Mouse (Mus musculus) splenic B cell, adult 2 months (primary cell): ENCODE results near the gene Pold4.
"Not testable (repeated sequence)": the region's sequence is repeated elsewhere in the genome, so short reads cannot be mapped to it uniquely, and the experiment has no call there.

Experiments
- DNase-seq: peaks from one replicate; pipeline ENCODE4 v3.0.0-alpha.2; 2011; ENCODE audit warnings: low read depth, low spot score
- H3K27me3 ChIP-seq: 2 replicates; pipeline ENCODE4 v1.6.1; 2012; ENCODE audit warnings: mild to moderate bottlenecking, low read length, moderate library complexity, mixed read lengths; ENCODE audit not compliant: control insufficient read depth, poor library complexity, insufficient read depth, severe bottlenecking
- H3K36me3 ChIP-seq: 2 replicates; pipeline ENCODE4 v1.6.1; 2012; ENCODE audit warnings: mild to moderate bottlenecking, low read length, moderate library complexity, mixed read lengths; ENCODE audit not compliant: control insufficient read depth, poor library complexity, insufficient read depth, severe bottlenecking

Pold4 gene

GRCm38 (mm10) chr19:4230415-4230814 is 1.3 kb upstream of the Pold4 start:
- H3K27me3 ChIP-seq: no peaks in the 10 kb centered on the region
- DNase-seq: no peak
- H3K36me3 ChIP-seq: peaks cover 2% of the 10 kb centered on the region; the same call in 1 of the 2 replicates

GRCm38 (mm10) chr19:4232186-4232572 is 480 bp downstream of the Pold4 start:
- peaks cover 2% of the 10 kb centered on the region; the same call in 1 of the 2 replicates for H3K36me3 ChIP-seq
- H3K27me3 ChIP-seq: no peaks in the 10 kb centered on the region
- DNase-seq: peak; percentile 74

- DNase-seq: no peak
- H3K27me3 ChIP-seq: no peaks in the 10 kb centered on the region
- peaks cover 2% of the 10 kb centered on the region; the same call in 1 of the 2 replicates for H3K36me3 ChIP-seq
These were observed 952 bp downstream of the Pold4 start for GRCm38 (mm10) chr19:4232651-4233050.

GRCm38 (mm10) chr19:4234548-4234947 is 2.8 kb downstream of the Pold4 start:
- Histone ChIP-seq H3K36me3 (peaks cover 2% of the 10 kb centered on the region; the same call in 1 of the 2 replicates), H3K27me3 (no peaks in the 10 kb centered on the region)

GRCm38 (mm10) chr19:4240247-4240668 is 8.6 kb downstream of the Pold4 start:
- Histone ChIP-seq H3K27me3 (no peaks in the 10 kb centered on the region), H3K36me3 (no peaks in the 10 kb centered on the region)
- DNase-seq: no peak

More at GRCm38 (mm10) chr19:4234548-4234947, 2.8 kb downstream of the Pold4 start:
- no peak for DNase-seq

GRCm38 (mm10) chr19:4242416-4242815 is 10.7 kb downstream of the Pold4 start:
- DNase-seq: peak; percentile 63
- H3K36me3 ChIP-seq: no peaks in the 10 kb centered on the region

GRCm38 (mm10) chr19:4244775-4245174 is 13.1 kb downstream of the Pold4 start:
- no peak for DNase-seq
- Histone ChIP-seq H3K36me3 (no peaks in the 10 kb centered on the region), H3K27me3 (no peaks in the 10 kb centered on the region)

More at GRCm38 (mm10) chr19:4242416-4242815, 10.7 kb downstream of the Pold4 start:
- H3K27me3 ChIP-seq: no peaks in the 10 kb centered on the region

GRCm38 (mm10) chr19:4247010-4247409 is 15.3 kb downstream of the Pold4 start:
- Histone ChIP-seq H3K36me3 (no peaks in the 10 kb centered on the region), H3K27me3 (no peaks in the 10 kb centered on the region)
- peak; percentile 66 for DNase-seq

- not testable (repeated sequence) for H3K27me3 ChIP-seq, DNase-seq, H3K36me3 ChIP-seq
These were observed 17.0 kb downstream of the Pold4 start for GRCm38 (mm10) chr19:4248683-4249082.

GRCm38 (mm10) chr19:4254230-4254629 is 22.5 kb downstream of the Pold4 start:
- DNase-seq: no peak
- Histone ChIP-seq H3K27me3 (no peaks in the 10 kb centered on the region), H3K36me3 (no peaks in the 10 kb centered on the region)

GRCm38 (mm10) chr19:4255583-4256162 is 24.0 kb downstream of the Pold4 start:
- peak; percentile 54 for DNase-seq
- no peaks in the 10 kb centered on the region for H3K36me3 ChIP-seq

GRCm38 (mm10) chr19:4257216-4257896 is 25.7 kb downstream of the Pold4 start:
- Histone ChIP-seq H3K36me3 (no peaks in the 10 kb centered on the region), H3K27me3 (no peaks in the 10 kb centered on the region)
- DNase-seq: peak; percentile 97

More at GRCm38 (mm10) chr19:4255583-4256162, 24.0 kb downstream of the Pold4 start:
- H3K27me3 ChIP-seq: no peaks in the 10 kb centered on the region

- Histone ChIP-seq H3K36me3 (no peaks in the 10 kb centered on the region), H3K27me3 (no peaks in the 10 kb centered on the region)
- DNase-seq: no peak
These were observed 26.2 kb downstream of the Pold4 start for GRCm38 (mm10) chr19:4257897-4258252.

GRCm38 (mm10) chr19:4261038-4261698 is 29.5 kb downstream of the Pold4 start:
- Histone ChIP-seq H3K36me3 (no peaks in the 10 kb centered on the region; the same call in 1 of the 2 replicates), H3K27me3 (no peaks in the 10 kb centered on the region)
- DNase-seq: peak; percentile 62

GRCm38 (mm10) chr19:4262756-4263155 is 31.1 kb downstream of the Pold4 start:
- H3K36me3 ChIP-seq: no peaks in the 10 kb centered on the region; the same call in 1 of the 2 replicates
- no peaks in the 10 kb centered on the region for H3K27me3 ChIP-seq
- no peak for DNase-seq
